Mouse (Mus musculus) G1E (cell line): ENCODE measurements around the gene Apob.

Experiments used
- CTCF ChIP-seq: IDR thresholded peaks from 2 replicates; pipeline ENCODE4 v1.5.1; 2012; ENCODE audit warnings: low read depth, low read length, inconsistent platforms, mixed read lengths
- TAL1 ChIP-seq: conservative IDR thresholded peaks from 2 replicates; pipeline ENCODE4 v1.6.1; 2012; ENCODE audit warnings: low read depth, low read length, inconsistent platforms, mixed read lengths

- TF ChIP-seq TAL1 (no peak), CTCF (no peak)
Measured at GRCm38 (mm10) chr12:8042626-8043394, 65.4 kb downstream of the Apob start.
